Mouse (Mus musculus): ENCODE results near the gene Tas2r113. TPM values are rescaled to one million over a fixed set of nuclear protein-coding genes. Genes with fewer than 3 reads are reported as not detected.
"Not testable (repeated sequence)": the region's sequence is repeated elsewhere in the genome, so short reads cannot be mapped to it uniquely, and the experiment has no call there.

Gene Tas2r113
- not detected for total RNA-seq (2021)
- long read RNA-seq, experiment 1: 0 reads
- long read RNA-seq, experiment 2: 0 reads

GRCm38 (mm10) chr6:132892711-132893110 lies at the start of gene Tas2r113:
Gene Tas2r113 (plus strand): TSS chr6:132893011.
- no peak for TF ChIP-seq CTCF (conservative IDR thresholded peaks at IDR 0.05)
- no peak for DNase-seq (ENCODE audit: low spot score in 2 of 2)
- no peak within 1 kb of the TSS for H3K27ac ChIP-seq
- H3K4me3 ChIP-seq: no peak within 1 kb of the TSS

DNA sequence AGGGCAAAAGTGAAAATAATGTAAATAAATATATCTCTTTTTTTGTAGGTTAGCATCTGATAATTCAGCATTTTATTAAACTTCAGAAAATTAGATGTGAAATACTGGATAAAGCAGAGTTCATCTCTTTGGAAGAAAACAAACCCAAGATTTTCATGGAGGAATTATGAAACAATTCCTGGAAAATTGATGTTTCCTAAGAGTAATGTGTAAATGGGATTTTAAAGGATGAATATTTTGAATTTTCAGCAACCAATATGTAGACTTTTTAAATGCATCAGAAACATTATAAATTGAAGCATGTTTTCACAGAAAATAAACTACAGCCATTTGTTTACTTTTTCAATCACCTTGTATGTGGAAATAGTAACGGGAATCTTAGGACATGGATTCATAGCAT lies 46.0 kb upstream of the Tas2r113 start, which contains the start of gene Tas2r123:
Tas2r123 (plus strand) TSS at position 301 of the 400 bp plus-strand sequence.
- no peak for DNase-seq (ENCODE audit: low spot score in 2 of 2)
- TF ChIP-seq CTCF (conservative IDR thresholded peaks at IDR 0.05): no peak

GRCm38 (mm10) chr6:132855138-132855537 lies 37.7 kb upstream of the Tas2r113 start, which contains the start of gene Tas2r116:
Gene Tas2r116 (plus strand): TSS chr6:132855438.
- Histone ChIP-seq H3K27ac (no peak within 1 kb of the TSS), H3K4me3 (no peak within 1 kb of the TSS)
- no peak for TF ChIP-seq CTCF (conservative IDR thresholded peaks at IDR 0.05)
- DNase-seq (ENCODE audit: low spot score in 2 of 2): no peak

More for the DNA sequence above, 46.0 kb upstream of the Tas2r113 start, which contains the start of gene Tas2r123:
- no peak within 1 kb of the TSS for H3K4me3 ChIP-seq
- H3K27ac ChIP-seq: no peak within 1 kb of the TSS

DNA sequence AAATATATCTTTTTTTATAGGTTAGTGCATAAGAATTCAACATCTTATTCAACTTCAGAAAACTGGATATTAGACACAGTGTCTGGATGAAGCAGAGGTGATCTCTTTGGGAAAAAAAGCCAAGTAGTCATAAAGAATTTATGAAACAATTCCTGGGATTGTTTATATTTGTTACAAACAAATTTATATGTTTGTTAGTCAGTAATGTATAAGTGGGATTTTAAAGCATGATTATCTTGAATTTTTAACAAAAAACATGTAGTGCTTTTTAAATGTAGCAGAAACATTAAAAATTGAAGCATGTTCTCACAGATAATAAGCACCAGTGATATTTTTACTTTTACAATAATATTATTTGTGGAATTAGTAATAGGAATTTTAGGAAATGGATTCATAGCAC lies 25.1 kb upstream of the Tas2r113 start, which contains the start of gene Tas2r110:
Tas2r110 (plus strand) TSS at position 301 of the 400 bp plus-strand sequence.
- Histone ChIP-seq H3K27ac (no peak within 1 kb of the TSS), H3K4me3 (no peak within 1 kb of the TSS)
- TF ChIP-seq CTCF (conservative IDR thresholded peaks at IDR 0.05): no peak
- DNase-seq (ENCODE audit: low spot score in 2 of 2): no peak

DNA sequence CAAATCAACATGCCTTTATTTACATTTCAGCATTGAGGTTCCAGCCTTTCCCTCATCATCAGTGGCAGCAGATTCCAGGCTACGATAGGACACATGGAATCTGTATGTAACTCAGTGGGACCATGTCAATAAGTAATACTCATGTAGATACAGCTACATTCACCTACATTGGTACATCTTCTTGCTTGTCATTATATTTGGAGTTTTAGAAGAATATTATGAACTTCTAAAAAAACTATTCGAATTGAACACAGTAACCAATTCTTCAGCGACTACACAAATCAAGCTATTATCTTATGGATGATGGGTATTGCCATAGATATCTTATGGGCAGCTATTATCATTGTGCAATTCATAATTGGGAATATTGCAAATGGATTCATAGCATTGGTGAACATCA lies 16.5 kb downstream of the Tas2r113 start, which contains the start of gene Tas2r125:
Tas2r125 (plus strand) TSS at position 301 of the 400 bp plus-strand sequence.
- no peak within 1 kb of the TSS for H3K27ac ChIP-seq
- no peak for DNase-seq (ENCODE audit: low spot score in 2 of 2)
- no peak within 1 kb of the TSS for H3K4me3 ChIP-seq
- TF ChIP-seq CTCF (conservative IDR thresholded peaks at IDR 0.05): no peak

DNA sequence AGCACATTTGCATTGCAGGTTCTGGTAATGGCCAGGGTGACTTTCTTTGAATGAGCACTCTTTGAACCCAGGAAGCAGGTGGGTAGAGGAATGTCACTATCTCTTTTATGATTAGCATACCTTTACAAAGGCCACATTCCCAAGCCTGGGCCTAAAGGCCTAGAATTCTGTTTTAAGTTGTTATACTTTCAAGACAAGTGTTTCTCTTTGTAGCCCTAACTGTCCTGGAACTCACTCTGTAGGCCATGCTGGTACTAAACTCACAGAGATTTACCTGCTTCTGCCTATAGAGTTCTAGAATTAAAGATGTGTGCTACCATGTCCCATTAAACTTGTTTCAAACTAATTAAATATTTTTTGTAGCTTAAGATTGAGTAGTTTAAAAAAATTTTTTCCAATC lies 48.6 kb downstream of the Tas2r113 start:
- not testable (repeated sequence) for H3K4me3 ChIP-seq; DNase-seq (ENCODE audit: low spot score in 2 of 2); H3K27ac ChIP-seq

Other genes with a start within 250 kb of the Tas2r113 start
- gene A630073D07Rik, start 241.5 kb upstream of the Tas2r113 start, total RNA-seq (2021): not detected
- not detected for gene Tas2r120, start 236.1 kb upstream of the Tas2r113 start, total RNA-seq (2021)
- not detected for gene Tas2r121, start 192.0 kb upstream of the Tas2r113 start, total RNA-seq (2021)
- not detected for gene Tas2r122, start 181.1 kb upstream of the Tas2r113 start, total RNA-seq (2021)
- gene Tas2r115, start 155.0 kb upstream of the Tas2r113 start, total RNA-seq (2021): not detected
- gene Tas2r124, start 138.3 kb upstream of the Tas2r113 start, total RNA-seq (2021): not detected
- gene Tas2r102, start 130.9 kb upstream of the Tas2r113 start, total RNA-seq (2021): not detected
- not detected for gene Tas2r136, start 114.8 kb upstream of the Tas2r113 start, total RNA-seq (2021)
- gene Tas2r117, start 90.2 kb upstream of the Tas2r113 start, total RNA-seq (2021): not detected
- not detected for gene Tas2r123, start 45.9 kb upstream of the Tas2r113 start, total RNA-seq (2021)
- gene Tas2r116, start 37.6 kb upstream of the Tas2r113 start, total RNA-seq (2021): not detected
- gene Tas2r110, start 25.0 kb upstream of the Tas2r113 start, total RNA-seq (2021): not detected
- not detected for gene Tas2r125, start 16.6 kb downstream of the Tas2r113 start, total RNA-seq (2021)
- gene Tas2r129, start 58.1 kb downstream of the Tas2r113 start, total RNA-seq (2021): not detected
- not detected for gene Tas2r131, start 64.9 kb downstream of the Tas2r113 start, total RNA-seq (2021)
- gene Tas2r109, start 88.0 kb downstream of the Tas2r113 start, total RNA-seq (2021): not detected
- gene Tas2r103, start 144.1 kb downstream of the Tas2r113 start, total RNA-seq (2021): not detected
- not detected for gene Tas2r140, start 162.8 kb downstream of the Tas2r113 start, total RNA-seq (2021)
- 10 to 100 TPM; 90.6 to 93.9 TPM for gene Smim10l1, start 211.9 kb downstream of the Tas2r113 start, total RNA-seq (2021)